Mouse (Mus musculus) G1E (cell line): Measurements from ENCODE around the gene Cbwd1.

ENCODE experiments used
- CTCF ChIP-seq: IDR thresholded peaks from 2 replicates; pipeline ENCODE4 v1.5.1; 2012; ENCODE audit warnings: low read depth, low read length, inconsistent platforms, mixed read lengths
- GATA1 ChIP-seq: IDR thresholded peaks from 2 replicates; pipeline ENCODE4 v1.6.1; 2012; ENCODE audit warnings: borderline replicate concordance, low read length, inconsistent platforms, mixed read lengths

DNA sequence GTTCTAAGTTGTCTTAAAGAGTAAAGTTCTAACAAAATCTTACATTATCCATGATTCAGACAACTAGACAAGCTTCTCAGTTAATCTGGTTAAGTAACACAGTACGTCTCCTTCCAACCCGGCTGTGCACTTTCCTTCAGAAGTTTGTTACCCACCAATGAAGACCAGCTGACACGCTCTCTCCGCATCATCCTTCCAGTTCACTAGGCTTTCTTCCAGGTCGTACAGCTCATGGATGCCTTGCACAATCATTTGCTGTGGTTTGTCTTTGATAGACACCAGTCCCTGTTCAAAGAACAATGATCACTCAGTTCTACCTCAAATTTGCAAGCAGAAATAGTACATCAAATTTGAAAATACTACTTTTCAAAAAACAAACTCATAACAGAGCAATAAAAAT is 40.5 kb downstream of the Cbwd1 start:
- no peak for TF ChIP-seq CTCF
- no peak for TF ChIP-seq GATA1
